Mouse (Mus musculus) lung, postnatal 25 days (tissue): ENCODE data around the gene Pdzd3.
"Not testable (repeated sequence)": the region's sequence is repeated elsewhere in the genome, so short reads cannot be mapped to it uniquely, and the experiment has no call there.

Experiments
- DNase-seq: peaks from one replicate; pipeline ENCODE4 v3.0.0; 2022; ENCODE audit warnings: low spot score

Pdzd3 gene

DNA sequence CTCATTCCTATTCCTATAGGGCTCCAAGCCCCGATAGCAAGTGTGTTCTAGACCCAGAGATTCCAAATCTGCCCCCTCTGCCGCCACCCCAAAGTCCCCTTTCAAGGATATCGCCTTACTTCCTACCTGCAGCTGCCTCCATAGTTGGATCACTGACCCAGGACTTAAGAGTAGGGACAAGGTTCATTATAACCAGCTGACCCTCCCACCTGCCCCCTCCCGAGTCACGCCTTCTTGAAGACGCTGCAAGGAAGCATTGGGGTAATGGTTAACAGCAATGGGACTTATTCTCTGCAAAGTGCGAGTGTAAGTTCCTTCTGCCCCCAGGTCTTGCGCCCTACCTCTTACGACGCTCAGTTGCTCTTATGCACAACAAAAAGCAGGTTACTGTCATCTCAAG, at the start of gene Pdzd3:
Gene Pdzd3, minus strand, starts transcription at position 158 of the 400 bp plus-strand sequence.
- no peak for DNase-seq

DNA sequence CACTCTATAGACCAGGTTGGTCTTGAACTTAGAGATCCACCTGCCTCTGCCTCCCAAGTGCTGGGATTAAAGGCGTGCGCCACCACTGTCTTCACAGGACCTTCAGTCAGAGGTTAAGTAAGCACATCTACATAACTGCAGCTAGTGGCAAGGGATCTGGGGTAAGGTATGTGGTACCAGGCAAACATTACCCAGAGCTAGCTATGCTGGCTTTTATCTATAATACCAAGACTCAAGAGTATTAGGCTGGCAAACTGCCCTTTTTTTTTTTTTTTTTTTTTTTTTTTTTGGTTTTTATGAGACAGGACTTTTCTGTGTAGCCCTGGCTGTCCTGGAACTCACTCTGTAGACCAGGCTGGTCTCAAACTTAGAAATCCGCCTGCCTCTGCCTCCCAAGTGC, 48.7 kb upstream of the Pdzd3 start:
- not testable (repeated sequence) for DNase-seq

DNA sequence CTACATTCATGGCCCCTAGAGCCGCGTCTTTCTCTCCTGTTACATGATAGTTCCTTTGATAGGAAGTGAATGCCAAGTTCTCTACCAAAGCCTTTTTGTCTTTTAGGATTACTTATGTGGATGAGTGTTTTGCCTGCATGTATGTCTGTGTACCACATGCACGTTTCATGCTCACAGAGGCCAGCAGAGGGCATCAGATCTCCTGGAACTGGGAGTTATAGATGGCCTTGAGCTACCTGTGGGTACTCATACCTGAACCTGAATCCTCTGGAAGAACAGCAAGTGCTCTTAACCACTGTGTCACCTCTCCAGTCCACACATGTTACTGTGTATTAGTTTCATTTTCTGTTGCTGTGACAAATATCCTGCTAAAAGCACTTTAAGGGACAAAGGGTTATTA, 41.2 kb upstream of the Pdzd3 start:
- peak; percentile 61 for DNase-seq

DNA sequence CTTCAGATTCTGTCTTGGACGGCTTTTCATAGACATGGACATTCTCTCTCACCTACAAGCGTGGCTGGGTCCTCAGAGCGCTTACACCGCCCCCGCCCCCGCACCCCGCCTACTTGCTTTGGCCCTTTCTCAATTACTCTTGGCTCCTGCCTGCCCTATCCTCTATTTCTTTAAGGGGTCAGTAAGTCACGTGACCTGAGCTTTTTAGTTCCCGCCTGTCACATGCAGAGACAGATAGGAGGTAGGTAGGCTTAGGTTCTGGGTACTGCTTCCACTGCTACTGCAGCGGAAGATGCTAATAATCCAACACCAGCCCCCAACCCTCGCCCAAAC, 37.7 kb upstream of the Pdzd3 start:
- DNase-seq, result no peak

DNA sequence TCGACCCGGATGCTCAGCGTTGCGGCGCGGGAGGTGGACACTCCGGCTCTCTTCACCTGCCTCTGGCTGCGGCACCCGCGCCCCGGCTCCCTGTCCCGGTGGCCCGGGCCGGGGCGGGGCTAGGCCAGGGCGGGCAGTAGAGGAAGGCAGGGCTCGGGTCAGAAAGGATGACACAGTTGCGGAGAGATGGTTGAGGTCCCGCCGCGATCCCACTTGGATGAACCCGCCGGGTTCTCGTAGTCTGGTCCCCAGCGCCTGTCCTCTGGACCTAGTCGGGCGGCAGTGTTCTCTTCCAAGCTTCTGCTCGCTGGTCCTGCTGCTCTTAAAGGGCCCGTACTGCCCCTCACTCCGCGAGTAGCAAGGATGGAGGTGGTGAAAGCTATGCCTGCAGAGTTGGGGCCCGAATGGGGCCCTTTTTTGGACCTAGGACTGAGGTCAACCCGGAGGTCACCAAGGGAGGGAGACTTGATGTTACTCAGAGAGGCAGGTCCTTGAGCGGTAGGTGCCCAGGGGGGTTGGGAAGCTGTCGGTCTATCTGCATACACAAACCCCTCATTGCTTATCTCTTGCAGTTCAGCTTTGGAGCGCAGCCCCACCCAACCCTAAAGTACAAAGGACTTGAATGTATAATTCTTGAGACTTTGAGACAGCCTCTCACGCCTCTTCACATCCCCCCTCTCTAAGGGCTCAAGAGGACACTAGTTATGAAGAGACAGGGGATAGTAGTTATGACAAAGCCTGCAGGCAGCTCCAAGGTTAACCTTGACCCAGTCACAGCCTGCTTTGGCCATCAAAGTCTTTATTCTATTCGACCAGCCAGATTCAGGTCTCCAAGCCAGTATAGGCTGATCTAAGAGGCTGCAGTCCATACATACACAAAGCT, 37.0 kb upstream of the Pdzd3 start, which contains the start of gene Abcg4:
Gene Abcg4, minus strand, starts transcription at position 540 of the 883 bp plus-strand sequence.
- DNase-seq, result no peak

DNA sequence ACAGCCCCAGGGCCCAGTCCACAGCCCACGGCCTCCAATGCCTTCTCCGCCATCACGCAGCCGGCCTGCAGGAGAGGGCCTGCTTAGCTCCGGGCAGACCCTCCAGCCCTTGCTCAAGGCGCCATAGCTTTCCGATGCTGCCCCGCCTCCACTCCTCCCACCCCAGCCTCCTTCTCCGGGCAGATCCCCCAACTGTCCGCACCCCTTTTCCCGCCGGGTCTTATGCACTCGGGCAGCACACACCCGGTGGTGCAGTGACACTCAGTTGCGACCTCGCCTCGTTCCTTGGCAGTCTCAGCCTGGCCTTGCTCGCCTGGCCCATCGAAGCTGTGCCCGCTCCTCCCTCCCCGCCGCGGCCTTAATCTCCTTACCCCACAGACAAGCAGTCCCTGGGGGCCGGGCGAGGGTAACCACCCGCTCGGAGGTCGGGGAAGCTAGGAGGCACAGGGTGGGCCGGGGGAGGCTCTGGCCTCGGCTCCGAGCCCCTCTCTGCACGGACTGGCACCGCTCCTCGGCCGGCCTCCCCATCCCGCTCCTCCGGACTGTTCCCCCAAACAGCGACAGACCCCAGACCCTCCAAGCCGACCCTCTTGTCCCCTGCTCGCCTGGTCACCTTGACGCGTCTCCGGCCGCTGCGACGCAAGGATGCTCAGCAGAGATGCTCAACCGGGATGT, 36.3 kb upstream of the Pdzd3 start:
- DNase-seq, result no peak

DNA sequence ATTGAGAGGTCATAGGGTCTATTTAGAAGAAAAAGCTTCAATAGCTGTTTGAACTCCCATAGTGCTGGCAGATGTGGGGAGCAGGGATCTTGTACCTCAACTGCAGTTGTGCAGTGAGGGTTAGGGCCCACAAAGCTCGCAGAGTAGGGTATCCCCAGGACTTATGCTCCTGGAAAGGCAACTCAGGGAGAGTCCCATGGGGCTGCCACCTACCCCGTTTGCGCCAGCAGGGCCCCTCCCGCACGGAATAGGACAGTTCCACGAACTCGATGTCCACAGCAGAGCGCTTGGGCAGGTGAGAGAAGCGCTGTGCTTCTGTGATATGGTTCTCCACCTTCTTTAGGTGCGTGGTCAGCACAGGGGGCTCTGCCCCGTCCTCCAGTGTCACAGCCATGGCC, 35.7 kb upstream of the Pdzd3 start:
- no peak for DNase-seq

DNA sequence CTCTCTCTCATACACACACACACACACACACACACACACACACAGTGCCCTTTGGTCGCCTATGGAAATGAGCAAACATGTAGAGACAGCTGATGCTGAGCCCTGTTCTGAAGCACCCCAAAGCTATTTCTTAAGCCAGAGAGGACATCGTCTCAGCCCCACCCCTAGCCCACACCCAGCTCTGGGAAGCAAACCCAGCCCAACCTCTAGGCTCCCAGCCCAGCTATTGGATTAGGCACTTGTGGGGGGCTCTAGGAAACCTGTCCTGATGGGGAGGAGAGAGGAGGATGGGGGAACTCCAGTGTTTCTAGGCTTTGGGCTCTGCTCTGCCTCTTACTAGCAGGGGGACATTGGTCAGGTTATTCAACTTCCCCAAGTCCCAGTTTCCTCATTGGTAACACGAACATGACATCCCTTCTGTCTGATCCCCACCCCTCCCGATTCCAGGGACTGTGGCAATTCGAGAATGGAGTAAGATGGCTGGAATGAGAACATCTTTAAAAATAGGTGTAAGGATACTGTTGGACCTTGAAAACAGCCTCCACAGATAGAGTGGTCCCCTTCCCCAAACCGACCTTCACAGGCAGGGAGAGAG, 35.1 kb upstream of the Pdzd3 start:
- DNase-seq, result no peak

DNA sequence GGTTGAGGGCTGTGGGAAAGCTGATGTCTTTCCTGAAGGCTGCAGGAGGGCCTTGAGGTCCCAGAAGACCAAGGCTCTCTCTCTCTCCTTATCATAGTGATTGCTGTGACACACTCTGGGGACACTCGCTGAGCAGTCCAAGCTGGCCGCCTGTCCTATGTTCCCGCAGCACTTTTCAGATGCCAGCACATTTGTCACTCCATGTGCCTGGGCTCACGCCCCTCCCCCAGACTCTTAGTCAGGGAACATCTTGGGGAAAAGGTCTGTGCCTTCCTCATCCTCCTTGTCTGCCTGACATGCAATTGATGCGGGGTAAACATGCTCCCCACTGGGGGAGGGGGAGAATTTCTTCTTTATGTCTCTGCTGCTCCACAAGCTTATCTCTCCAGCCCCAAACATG, 31.9 kb upstream of the Pdzd3 start:
- no peak for DNase-seq

DNA sequence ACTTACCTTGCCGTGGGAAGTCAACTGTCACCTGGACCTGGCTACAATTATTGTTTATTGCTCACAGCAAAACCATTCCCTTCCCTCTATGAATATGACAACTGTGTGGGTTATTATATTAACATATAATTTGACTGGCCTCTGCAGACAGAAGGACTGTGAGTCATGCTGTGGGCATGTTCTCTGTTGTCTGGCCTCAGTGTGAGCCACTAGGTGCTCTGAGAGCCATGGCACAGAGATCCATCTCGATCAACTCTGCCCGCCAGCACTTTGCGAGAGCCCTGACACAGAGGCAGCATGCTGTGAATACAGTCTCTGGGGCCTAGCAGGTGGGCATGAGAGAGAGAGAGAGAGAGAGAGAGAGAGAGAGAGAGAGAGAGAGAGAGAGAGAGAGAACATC, 18.7 kb upstream of the Pdzd3 start:
- no peak for DNase-seq

DNA sequence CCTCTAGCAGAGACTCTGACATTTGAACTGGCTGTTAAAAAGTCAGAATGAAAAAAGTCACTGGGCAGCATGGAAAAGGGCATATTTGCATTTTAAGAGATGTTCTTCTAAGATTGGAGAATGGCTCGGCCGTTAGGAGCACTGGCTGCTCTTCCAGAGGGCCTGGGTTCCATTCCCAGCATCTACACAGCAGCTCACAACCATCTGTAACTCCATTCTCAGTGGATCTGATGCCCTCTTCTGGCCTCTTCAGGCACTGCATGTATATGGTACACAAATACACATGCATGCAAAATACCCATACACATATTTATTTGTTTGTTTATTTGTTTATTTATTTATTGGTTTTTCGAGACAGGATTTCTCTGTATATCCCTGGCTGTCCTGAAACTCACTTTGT, 17.8 kb upstream of the Pdzd3 start:
- no peak for DNase-seq

DNA sequence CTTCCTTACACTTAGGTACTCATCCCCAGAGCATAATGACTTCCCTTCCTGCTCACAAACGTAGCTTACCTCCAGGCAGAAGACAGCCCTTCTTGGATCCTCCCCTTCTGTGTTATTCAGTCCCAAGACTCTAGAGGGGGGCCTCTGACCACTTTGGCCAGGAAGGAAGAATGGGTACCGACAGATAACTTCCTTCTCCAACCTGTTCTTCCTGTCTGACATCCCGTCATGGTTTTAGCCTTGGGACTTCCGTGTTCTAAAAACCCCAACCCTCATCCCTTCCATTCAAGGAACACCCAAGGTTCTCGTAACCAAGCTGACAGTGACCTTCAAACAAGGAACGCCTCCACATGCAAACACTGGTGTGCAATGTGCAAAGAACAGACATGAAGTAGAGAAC, 17.2 kb upstream of the Pdzd3 start, which contains the start of gene Nlrx1:
Gene Nlrx1, minus strand, starts transcription at position 168 of the 400 bp plus-strand sequence.
- DNase-seq, result peak; percentile 48

DNA sequence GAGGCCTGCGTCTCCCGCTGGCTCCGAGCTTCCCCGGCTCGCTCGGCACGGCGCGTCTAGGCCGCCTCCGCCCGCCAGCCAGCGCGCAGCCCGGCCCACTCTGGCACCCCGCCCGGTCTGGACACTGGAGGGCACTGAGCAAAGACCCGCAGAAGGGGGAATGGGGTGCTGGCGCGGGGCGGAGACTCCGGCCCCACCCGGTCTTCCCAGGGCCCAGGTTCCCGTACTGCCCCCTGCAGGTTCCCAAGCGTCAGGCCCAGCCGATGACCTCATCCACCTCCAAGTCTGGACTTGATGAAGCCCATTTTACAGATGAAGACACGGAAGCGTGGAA, 16.7 kb upstream of the Pdzd3 start:
- peak; percentile 92 for DNase-seq

DNA sequence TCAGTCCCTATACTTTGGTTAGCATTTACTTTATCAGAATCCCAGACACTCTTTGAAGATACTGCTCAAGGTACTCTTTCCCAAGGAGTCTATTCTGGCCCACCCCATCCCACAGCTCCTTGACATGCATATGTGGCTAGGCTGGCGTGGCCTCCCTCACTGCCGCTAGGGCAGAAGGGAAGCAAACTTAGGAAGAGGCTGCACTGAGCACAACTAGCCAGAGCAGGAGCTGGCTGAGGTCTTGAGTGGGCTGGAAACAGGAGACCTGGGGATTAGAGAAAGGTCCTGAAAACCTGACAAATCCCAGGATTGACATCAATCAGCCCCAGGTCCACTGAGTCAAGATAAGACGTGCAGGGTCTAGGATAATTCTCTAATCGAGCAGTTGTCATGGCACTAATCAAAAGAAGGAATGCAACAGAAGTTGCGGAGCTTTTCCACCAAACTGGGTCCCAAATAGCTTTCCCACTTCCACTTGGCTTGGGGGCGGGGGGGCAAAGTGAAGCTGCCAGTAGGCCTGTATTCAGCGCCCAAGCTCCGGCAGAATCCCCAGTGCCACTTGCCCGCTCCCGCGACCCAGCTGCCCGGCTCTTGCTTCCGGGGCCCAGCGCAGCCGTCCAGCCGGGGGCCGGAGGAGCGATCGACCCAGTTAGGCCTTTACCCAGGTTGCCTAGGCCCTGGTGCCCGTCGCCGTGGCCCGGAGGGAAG, 16.2 kb upstream of the Pdzd3 start:
- no peak for DNase-seq

DNA sequence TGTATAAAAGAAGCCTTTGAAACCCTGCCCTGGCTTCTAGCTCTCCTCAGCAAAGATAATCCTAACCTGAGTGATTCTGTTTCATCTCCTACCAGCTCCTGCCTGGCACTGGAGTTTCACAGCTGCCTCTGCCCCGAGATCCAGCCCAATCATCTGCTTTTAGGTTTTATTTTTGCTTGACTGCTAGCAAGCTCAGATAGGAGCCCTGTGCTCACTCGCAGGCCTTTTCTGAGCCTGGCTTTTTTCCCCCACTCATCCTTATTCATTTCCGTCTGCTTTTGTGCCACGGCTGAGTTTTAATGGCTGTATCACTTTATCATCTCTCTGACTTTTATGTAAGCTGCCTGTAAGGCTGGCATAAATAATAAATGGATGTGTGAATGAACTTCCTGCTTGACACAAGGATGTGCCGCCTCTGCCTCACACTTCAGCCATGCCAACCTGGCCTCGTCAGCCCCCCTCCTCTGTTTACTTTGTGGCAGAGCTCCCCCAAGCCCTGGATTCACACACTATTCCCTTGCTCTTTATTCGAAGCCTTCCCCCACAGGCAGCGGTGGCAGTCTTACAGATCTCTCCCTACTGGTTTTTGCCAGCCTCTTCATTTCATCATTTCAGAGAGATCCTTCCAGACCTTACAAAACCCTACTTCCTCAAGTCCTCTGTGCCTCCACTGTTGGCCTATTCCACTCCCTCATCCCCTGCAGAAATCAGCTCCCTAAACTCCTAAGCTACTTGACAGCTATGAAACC, 15.4 kb upstream of the Pdzd3 start:
- no peak for DNase-seq

DNA sequence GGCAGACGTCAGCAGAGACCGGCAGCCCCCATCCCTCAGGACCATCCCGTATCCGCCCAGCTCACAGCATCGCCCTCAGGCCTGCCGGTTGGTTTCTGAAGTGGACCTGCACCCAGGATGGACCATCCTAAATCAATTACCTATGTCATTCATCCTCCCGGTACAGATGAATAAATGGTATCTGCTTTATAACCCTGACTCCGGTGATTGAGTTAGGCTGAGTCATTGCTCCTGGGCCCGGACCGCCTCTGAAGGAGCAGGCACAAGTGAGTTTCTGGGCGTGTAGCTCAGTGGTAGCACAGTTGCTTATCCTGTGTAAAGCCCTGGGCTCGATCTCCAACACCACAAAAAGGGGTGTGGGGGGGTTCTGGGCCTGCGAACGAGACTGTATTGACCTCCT, 10.1 kb upstream of the Pdzd3 start:
- DNase-seq, result no peak

DNA sequence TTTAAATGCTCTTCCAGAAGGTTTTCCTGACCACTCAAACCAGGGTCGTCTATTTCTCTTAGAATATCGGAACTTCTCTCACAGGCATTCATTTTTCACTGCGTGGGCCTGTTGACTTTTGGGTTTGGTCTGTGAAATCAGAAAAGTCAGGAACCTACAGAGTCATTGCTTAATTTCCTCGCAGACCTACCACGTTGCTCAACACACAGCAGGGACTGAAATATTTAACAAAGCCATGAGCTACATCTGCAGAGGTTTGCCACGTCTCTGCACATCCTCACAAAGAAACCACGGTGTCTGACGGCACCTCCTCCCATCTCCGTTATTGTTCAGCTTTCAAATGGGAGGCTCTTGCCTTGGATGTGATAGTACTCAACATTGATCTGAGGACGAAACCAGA, 7.7 kb upstream of the Pdzd3 start:
- DNase-seq, result no peak

DNA sequence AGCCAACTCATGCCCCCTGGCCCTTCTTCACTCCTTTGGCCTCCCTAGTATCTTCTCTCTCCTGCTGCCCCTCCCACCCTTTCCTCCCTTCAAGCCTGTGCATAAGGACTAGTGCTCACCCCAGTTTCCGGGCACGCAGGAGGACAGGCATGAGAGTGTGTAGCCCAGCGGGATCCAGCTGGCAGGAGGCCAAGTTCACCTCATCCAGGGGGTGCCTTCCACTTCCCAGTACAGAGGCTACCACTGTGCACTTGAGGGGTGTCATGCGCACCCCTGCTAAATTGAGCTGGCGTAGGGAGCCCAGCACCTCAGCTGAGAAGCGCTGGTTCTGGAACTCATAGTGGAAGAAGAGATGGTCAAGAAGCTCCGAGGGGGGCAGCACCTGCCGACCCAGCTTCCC, 4.9 kb upstream of the Pdzd3 start:
- no peak for DNase-seq

DNA sequence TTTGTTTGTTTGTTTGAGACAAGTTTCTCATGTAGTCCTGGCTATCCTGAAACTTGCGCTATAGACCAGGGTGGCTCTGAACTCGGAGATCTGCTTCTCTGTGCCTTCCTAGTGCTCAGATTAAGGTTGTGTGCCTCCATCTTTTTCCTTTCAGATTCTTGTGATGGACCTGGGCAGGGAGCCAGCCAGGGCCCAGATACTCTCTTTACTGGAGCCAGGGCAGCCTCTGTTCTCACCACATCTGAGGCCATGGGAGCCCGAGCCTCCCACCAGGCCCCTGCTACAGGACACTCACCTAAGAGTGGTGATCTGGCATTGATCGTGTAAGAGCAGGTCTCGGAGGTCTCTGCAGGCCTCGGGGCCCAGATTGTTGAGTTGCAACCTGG, 3.9 kb upstream of the Pdzd3 start:
- no peak for DNase-seq

DNA sequence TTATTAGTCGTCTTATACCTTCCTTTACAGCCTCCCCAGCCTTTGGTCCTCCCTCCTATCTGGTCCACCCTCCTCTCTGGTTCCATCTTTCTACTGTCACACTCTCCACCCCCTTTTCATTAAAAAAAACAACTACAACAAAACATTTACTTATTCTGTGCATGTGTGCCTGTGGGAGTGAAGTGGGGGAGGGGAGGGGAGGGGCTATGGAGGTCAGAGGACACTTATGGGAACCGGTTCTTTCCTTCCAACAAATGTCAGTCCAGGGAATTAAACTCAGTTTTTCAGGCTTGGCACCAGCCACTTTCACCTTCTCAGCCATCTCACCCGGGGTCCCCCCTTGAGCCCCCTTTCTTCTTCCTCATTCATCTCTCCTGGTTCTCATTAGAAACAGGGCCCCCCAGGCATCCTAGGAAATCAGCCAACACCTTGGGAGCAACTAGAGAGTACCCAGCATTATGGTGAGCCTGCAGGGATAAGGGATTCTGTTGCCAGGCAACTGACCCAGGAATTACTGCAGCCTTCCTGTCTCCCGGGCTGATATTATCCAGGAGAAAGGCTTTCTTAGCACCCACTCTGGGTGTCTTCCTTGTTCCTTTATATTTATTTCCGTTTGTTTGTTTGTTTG, 3.4 kb upstream of the Pdzd3 start:
- DNase-seq, result no peak

DNA sequence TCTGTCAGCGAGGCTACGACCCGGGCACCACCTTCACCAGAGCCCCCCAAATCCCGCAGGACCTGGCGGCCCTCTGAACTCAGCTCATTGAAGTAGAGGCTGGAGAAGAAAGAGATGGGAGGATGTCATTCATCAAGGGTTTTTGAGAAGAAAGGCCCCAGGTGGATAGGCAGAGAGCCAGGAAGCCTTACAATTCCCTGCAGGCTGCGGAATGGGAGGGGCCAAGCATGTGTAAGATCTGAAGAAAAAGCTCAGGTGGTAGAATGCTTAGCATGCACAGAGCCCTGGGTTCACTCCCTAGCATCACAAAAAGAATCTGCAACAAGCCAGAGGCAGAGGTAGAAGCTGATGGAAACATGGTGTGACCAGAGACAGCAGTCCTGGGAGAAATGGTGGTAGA, 2.2 kb upstream of the Pdzd3 start:
- DNase-seq, result no peak

DNA sequence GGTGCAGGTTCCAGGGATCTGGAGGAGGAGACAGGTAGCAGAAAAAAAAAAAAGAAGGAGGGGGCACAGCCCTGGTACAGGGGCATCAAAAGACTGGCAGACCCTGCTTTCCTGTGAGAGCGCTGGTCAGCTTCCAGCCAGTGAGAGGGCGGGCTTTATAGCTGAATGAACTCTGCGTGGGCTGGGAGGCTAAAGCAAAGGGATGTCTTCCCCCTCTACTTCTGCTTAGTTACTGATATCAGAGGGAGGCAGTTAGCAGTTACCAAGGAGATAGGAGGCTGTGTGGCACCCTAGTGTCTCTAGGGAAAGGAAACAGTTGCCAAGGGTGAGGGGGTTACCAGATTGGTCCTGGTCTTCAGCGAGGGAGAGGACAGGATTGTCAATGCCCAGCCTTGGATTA, 826 bp downstream of the Pdzd3 start:
- DNase-seq, result no peak
